Mouse (Mus musculus) urinary bladder, postnatal 14 days (tissue): ENCODE measurements around the gene Zfp367.

Experiments
- DNase-seq: peaks from one replicate; pipeline ENCODE4 v3.0.0; 2021; ENCODE audit warnings: low spot score

Gene Zfp367

DNA sequence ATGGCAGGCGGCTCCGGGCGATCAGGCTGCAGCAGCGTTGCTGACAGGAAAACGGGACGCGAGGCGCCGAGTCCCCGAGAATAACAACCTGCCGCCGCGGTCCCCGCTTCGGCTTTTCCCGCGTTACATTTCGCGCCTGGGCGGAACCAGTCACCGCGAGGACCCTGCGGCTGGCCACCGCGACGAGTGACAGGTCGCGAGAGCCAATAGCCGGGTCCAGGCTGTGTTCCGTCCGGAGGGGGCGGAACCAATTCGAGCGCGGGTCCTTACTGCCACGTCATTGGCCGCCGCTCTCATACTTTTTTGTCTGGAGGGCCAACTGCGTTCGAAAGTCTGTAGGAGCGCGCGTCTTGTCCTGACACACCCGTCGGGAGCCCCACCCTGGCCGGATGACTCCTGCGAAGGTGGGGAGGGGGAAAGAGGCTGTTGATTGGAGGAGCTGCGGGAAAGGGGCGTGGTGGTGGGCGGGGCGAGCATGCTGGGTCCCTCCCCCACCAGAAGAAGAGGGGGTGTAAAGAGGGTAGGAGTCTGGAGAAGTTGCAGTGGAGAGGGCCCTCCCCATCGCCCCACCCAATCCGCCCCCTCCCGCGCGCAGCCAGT, at the start of gene Zfp367:
Gene Zfp367 (minus strand): TSS at position 120 of the 600 bp plus-strand sequence.
- peak; percentile 98 for DNase-seq

DNA sequence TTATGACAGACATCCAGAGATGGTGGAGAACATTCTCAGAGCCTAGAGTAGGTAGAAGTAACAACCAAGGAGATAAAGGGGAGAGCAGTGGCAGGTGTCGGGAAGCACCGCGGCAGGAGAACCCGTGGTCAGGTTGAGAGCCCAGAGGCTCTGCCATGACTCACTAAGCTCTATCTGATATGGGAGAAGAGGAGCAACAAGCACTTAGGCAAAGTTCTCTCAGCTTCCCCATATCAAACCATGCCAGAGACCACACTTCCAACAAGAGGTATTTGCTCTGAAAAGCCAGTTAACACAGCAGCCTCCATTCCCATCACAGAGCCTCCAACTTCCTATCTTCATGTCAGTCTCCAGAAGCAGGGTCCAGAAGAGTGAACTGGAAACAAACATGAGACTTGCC, 47.9 kb upstream of the Zfp367 start:
- no peak for DNase-seq

DNA sequence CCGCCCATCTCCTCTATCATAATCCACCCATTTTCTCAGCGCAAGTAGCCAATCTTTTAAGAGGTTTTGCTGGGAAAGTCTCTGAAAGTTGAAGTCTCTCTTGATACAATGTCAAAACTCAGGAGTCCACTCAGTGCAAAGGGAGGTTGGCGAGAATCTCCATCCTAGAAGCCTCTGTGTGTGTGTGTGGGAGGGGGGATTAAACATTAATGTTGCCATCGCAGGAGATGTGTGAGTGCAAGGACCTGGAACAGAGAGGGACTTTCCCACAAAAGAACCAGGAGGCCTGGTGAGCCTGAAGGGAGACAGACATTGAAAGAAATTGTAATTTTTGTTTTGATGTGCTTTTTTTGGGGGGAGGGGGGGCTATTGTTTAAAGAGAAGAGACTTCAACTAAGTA, 45.3 kb upstream of the Zfp367 start:
- DNase-seq, result no peak

DNA sequence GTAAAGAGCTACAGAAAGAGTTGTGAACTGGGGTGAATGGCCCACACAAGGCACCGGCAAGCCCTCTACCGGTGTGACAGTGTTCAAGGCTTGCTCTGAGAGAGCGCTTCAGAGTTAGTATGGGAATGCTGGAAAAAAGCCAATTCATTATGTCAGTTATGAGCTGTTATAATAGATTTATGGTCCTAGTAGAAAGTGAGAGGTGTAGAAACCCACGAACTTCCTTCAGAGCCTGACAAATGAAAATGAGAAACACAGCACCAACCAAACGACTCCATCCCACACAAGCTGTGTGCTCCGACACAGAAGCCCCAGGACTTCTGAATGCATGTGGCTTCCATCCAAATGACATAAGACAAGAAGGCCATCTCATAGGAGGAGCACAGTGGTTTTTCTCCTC, 44.9 kb upstream of the Zfp367 start:
- DNase-seq, result no peak

DNA sequence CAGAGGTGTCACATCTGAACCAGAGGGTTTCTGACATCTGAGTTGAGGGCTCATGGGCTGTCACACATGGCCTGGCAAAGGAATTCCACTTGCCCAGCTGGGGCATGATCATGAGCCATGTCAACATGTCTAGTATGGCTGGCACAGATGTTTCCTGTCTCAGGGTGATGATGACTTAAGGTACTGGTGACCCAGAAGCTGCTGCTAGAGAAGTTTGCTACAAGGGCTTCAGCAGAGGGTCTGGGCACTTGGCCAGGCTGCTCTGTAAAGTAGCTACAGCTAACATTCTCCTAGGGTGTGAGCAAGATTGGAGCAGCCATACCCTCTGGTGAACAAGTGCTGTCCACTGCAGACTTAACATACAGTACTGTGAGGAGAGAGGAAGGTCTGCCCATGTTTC, 34.1 kb upstream of the Zfp367 start:
- no peak for DNase-seq

DNA sequence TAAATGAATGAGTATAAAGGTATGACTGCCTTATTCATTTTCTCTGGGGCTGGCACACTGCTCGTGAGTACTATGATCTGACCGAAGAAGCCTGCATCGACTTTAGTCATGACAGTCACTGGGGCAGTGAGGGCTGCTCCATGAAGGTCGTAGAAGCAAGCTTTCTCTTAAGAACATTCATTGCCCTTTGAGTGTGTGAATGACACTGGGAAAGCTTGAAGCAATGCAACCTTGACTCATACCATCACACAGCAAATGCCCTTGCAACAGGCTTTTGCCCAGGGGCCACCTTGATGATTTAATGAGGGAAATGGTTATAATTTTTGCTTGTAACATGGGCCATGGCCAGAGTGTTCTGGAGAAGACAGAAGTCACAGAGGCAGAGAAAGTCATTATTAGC, 33.5 kb upstream of the Zfp367 start:
- no peak for DNase-seq

DNA sequence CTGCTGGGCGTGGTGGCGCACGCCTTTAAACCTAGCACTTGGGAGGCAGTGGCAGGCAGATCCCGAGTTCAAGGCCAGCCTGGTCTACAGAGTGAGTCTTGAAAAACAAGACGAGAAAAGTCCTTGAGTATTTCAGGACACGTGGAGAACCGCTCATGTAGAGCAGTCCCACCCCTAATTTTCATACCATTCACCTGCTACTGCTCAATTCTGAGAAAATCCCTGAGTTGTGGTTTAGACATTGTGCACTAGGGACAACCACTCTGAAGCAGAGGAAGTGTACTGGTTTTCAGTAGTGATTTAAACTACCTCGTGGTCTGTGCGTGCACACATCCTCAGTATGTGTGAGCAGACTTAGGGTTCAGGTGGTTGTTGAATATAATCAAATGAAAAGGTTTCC, 32.6 kb upstream of the Zfp367 start:
- no peak for DNase-seq

DNA sequence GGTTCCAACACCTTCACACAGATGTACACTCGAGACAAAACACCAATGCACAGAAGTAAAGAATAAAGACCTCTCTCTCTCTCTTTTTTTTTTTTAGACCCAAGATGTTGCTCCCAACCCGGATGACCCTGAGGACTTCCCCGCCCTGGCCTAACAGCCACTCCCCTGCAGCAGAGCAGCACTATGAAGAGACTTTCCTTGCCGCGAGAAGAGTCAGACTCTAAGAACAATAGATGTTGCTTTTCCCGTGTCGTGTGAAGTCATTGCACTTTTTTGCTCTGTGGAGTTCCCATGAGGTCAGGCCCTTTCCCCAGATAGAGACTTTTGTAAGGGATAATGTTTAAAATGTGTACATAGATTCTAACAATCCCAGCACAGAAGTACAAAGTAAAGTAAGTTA, 32.2 kb upstream of the Zfp367 start:
- no peak for DNase-seq

DNA sequence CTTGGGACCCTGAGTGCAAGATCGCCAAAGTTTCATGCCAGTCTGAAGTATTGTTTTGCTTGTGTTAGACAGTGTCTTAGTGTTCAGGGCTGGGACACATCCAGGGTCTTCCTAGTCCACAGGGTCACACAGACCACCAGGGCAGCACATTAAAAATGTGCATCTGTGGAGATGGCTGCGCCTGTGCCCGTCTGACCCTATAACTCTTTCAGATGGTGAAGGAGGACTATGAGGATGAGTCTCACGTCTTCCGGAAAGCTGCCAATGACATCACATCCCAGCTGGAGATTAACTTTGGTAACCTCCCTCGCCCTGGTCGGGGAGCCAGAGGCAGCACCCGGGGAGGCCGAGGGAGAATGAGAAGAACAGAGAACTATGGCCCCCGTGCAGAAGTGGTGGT, 31.4 kb upstream of the Zfp367 start:
- no peak for DNase-seq

DNA sequence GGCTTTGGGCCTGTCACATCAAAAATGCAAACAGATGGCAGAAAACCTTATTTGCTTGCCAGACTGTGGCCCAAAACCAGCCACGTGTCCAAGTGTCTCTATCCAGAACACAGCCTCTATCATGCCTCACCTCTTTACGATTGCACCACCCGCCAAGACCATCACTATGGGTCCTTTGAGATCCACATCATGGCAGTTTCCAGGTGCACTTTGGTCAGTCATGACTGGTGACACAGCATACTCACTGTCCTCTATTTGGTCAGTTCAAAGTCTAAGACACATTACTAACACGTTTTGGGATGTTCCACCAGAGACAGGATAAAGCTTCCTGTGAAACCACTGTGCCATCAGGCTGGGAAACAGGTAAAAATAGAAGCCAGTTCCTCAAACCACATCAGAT, 30.6 kb upstream of the Zfp367 start:
- DNase-seq, result no peak

DNA sequence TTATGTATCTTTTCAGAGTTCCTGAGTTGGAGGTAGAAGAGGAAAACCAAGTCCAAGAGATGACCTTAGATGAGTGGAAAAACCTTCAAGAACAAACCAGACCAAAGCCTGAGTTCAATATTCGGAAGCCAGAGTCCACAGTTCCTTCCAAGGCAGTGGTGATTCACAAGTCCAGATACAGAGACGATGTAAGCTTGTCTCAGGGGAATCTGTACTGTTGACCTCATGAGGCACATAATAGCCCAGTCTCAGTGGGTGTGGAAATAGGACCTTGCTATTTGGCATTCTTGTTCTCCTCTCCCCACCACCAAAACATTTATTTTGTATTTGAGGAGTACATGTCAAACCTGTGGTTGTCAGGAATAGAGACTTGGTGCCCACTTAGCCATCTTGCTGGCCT, 29.1 kb upstream of the Zfp367 start:
- DNase-seq, result no peak

DNA sequence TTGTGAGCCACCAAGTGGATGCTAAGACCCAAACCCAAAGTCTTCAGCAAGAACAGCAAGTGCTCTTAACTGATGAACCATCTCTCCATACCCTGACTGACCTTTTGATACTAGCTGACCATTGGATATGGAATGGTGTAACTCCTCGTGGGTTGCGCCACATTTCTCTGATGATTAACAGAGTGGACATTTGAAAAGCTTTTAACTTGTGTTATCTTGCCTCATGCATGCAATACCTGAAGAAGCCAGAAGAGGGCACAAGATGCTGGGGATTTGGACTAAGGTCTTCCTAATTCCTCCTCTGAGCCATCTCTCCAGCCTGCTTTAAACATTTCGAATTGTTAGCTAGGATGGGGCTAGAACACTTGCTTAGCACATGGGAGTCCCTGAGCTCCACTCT, 27.9 kb upstream of the Zfp367 start:
- DNase-seq, result peak; percentile 69

DNA sequence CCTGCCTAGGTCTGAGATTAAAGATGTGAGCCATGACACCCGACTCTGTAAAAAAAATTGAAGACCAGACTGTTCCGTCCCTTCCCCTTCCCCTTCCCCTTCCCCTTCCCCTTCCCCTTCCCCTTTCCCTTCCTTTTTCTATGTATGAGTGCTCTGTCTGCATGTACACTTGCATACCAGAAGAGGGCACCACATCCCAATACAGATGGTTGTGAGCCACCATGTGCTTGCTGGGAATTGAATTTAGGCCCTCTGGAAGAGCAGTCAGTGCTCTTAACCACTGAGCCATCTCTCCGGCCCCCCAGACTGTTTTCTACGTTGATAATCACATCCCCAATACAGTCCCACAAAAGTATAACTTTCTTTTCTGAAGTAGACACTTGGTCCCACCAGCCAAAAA, 27.3 kb upstream of the Zfp367 start:
- DNase-seq, result no peak

DNA sequence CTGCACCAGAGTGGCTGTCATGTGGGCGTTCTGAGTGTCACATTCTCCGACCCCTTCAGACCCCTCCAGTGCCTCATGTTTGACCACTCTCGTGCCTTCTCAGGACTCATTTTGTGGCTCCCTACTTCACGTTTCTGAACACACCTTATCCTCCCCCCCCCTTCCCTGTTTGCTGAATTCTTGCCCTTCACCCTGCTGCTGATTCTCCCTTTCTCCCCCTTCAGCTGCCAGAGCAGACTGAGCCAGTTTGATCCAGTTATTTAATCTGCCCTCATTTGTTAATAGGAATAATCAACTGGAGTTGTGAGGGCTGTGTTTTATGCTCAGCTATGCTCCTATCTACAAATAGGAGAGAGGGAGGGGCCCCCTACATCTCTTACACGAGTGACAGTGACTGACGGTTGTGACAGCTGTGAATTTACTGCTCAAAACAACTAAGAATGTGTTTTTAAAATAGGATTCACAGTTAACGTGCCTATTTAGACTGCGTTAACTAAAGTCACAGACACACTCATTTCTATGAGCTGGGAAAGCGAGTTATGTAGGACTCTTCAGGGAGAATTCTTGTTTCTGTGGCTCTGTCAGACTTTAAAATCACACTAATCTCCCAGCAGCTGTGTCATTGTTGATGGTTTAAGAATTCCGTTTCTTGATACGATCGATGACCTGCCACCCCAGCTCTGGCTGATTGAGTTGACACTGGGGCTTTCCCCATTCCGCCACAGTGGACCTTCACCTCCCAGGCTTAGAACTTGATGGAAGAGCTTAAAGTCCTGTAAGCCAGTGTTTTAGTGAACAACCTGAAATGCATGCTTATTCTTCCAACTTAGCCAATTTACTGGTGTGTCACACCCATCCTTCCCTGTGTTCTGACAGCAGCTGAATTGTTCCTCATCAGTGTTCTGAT, 26.0 kb upstream of the Zfp367 start:
- DNase-seq, result no peak

DNA sequence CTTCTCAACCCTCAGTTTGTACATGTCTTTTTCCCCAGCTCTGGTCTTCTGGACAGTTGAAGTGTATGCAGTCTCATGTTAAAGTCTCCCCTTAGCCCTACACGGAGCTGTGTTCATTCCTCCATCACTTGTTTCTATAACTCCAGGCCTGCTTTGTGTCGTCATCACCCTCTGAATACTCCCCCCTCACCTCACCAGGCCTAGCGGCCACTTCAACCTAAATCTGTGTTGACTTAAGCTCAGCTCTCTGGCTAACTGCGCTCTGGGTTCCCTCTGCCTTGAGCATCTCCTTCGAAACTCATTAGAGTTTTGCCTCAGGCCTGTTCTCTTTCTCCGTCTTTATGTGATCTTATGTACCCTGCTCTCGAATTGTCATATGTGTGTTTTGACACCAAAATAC, 25.0 kb upstream of the Zfp367 start:
- no peak for DNase-seq

DNA sequence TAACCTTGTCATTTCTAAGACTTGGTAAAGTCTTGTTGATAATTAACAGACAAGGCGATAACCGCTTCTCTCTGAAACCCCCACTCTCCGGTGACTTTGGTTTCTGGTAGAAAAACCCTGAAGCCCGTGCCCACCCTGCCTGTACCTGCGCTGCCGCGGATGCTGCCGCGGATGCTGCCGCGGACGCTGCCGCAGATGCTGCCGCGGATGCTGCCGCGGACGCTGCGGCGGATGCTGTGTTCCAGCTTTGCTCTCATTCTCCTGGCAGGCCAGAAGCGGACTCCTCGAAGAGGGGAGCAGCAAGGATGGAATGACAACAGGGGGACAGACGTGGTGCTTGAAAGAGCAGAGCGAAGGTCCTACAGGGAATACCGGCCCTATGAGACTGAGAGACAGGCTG, 16.7 kb upstream of the Zfp367 start:
- no peak for DNase-seq

DNA sequence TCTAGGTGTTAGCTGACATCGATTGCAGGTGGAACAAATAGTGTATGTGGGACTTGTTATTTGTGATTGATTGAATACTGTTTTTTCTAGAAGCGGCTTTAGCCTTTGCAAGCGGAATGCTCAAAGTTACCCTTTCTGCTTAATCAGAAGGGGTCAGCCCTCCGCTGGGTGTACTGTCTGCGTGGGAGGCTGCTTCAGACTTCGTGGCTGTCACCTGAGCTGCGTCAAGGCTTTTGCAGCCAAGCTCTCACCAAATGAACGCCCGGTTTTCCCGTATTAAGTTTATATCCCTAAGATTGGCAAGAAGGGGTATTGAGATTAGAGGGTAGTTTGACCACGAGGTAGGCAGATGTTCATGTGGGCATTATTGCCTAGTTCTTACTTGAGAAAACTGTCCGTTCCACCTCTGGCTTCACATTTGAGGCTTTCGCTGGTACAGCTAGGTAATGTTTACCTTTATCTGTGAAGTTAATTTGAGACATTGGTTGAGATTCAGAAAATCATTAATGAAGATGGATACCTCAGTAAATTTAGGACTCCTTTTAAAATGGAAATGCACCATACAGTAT, 10.2 kb upstream of the Zfp367 start:
- DNase-seq, result no peak

DNA sequence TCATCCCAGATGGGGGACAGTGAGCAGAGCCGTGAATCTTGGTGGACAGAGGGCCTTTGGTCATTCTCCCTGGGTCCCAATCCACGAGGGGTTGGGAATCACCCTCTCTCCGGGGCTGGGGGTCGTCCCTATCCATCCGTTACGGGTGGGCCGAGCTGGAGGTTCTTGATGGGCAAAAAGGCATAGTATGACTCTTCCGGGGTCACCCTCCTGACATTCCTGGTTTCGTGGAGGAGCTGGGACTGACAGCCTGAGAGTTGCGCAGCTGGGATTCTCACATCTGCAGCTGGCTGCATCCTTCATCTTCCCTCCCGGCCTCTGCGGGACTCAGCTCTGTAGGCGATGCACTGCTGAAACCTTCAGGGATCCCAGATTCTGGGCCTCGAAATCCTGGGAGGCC, 9.6 kb upstream of the Zfp367 start:
- DNase-seq, result no peak

DNA sequence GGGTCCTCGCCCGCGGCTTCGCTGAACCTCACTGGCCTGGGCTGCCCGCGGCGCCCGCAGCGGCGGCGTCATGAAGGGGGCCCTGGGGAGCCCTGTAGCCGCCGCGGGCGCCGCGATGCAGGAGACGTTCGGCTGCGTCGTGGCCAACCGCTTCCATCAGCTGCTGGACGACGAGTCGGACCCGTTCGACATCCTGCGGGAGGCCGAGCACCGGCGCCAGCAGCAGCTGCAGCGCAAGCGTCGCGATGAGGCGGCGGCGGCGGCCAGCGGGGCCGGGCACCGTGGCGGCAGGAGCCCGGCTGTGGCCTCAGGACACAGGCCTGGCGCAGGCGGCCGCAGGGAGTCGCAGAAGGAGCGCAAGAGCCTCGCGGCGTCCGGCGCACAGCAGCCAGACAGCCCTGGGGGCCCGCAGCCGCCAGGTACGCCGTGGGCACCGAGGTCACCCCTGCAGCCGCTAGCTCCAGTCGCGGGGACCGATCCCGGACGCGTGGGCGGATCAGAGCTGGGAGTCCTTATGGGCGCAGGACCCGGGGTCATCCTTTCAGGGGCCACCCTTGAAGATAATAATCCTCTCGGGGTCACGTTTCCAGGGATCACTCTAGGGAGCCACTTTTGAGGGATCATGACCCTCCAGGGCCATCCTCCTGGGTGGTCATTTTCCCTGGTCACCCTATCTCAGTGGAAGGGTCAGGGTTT, 9.1 kb upstream of the Zfp367 start:
- no peak for DNase-seq

DNA sequence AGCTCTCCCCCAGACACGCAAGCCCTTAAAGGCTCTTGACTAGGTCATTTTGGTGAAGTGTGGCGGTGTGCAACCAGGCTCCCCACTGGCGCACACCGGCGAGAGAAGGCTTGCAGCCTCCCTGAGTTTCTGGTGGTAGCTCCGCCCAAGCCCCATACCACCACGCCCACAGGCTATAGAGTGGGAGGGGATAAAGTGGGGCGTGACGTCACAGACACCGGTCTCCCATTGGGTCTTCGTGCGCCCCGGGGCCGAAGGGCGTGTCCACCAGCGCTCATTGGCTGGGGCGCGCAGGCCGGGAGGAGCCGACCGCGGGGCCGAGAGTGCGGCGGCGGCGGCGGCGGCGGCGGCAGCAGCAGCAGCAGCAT, 8.5 kb upstream of the Zfp367 start, which contains the start of gene Habp4:
Gene Habp4 (plus strand): TSS at position 277 of the 368 bp plus-strand sequence.
- peak; percentile 99 for DNase-seq

DNA sequence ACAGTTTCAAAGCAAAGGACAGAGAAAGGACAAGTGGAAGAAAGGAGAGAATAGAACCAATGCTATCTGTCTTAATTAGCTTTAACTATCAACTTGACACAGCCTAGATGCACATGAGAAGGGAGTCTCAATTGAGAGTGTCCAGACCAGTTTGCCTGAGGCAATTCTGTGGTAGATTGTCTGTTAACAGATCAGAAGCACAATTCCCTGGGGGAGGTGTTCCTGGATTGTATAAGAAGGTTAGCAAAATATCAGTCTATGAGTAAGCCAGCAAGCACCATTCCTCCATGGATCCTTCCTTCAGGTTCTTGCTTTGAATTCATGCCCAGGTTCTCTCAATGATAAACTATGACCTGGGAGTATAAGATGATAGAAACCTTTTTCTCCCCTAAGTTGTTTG, 4.0 kb upstream of the Zfp367 start:
- DNase-seq, result no peak

DNA sequence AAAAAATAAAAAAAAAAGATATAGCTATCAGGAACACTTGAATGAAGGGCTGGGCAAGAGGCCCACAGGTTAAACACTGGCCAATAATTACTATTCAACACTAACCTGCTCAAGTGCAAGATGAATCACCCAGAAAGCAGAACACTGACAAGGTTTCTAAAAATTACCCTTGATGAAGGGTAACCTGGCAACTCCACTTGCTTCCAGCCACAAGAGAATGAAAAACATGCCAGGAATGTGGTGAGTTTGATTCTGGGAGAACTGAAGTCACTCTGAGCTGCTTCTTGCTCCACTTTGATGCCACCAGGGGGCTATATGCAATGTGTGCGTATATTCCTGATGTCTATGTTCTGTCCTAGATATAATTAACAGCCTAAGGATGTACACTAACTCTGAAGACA, 2.2 kb upstream of the Zfp367 start:
- peak; percentile 5 for DNase-seq

DNA sequence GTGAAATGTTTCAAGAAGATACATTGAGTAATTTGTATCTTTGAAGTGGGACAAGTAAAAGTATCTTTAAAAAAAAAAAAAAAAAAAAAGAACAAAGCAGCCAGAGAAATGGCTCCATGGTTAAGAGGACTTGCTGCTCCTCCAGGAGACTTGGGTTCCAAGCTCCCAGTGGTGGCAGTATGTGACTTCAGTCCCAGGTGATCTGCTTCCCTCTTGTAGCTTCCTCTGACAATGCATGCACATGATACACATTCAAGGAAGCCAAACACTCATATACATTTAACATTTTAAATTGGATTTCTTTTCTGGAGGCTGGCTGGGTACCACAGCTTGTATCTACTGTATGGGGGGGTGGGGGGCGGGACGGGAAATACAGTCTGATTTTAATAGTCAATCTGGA, 1.6 kb upstream of the Zfp367 start:
- no peak for DNase-seq
